Mouse (Mus musculus): ENCODE results near the gene Olfr1443. TPM values are rescaled to one million over a fixed set of nuclear protein-coding genes. Genes with fewer than 3 reads are reported as not detected.
"Not testable (repeated sequence)": the region's sequence is repeated elsewhere in the genome, so short reads cannot be mapped to it uniquely, and the experiment has no call there.

Olfr1443 gene
- polyA plus RNA-seq (2012; rRNA removed): not detected in 2 replicates

DNA sequence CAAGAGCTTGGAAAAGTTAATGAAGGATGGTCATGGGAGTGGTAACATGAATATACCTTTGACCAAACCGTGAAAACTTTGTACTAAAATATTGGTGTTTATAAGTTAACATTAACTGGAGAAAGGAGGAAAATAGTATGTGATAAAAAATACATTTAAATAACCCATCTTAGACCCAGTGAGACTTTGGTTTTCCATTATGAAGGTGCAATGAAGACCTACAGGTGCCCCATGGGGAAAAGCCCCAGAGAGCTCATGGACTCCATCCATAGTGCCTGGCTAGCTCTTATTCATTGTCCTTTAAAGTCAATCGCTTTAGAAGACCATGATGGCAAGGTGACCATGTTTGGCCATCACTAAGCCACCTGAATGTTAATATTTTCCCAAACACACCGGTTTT, at the start of gene Olfr1443:
Gene Olfr1443, plus strand, starts transcription at position 301 of the 400 bp plus-strand sequence.
- Histone ChIP-seq H3K4me1 (ENCODE audit: control insufficient read depth, insufficient read depth, low read length) (no peaks in the 10 kb centered on the region), H3K36me3 (ENCODE audit: control insufficient read depth, insufficient read depth, low read length) (no peaks in the 10 kb centered on the region), H3K27me3 (ENCODE audit: control insufficient read depth, insufficient read depth, low read length) (no peaks in the 10 kb centered on the region), H3K27ac (ENCODE audit: control insufficient read depth, insufficient read depth, low read depth, low read length) (no peak within 1 kb of the TSS), H3K4me3 (ENCODE audit: control insufficient read depth, low read depth, low read length) (no peak within 1 kb of the TSS)
- TF ChIP-seq CTCF (IDR thresholded peaks at IDR 0.05; ENCODE audit: control insufficient read depth, insufficient read depth, insufficient replicate concordance, low read depth, low read length) (no peak), POLR2A (IDR thresholded peaks at IDR 0.05; ENCODE audit: control insufficient read depth, low read depth, low read length) (no peak)

DNA sequence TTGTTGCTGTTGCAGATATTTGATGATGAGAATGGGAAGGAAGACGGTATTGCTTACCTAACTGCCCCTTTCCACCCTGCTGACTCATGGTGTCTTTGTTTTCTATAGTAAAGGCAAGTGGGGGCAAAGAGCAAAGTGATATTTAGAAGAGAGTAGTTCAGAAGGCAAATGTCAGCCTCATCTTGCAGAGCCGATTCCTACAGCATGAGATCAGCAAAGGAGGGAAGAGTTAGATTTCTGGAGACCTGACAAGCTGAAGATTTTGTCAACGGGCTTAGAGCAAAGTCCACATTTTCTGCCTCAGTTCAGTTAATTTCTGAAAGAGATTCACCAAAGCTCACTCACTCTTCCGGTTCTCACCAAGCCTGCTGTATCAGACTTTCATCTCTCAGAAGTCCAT, 44.7 kb upstream of the Olfr1443 start, which contains the start of gene Glyat:
Gene Glyat, plus strand, starts transcription at position 133 of the 400 bp plus-strand sequence.
- no peak within 1 kb of the TSS for H3K4me3 ChIP-seq (ENCODE audit: control insufficient read depth, low read depth, low read length)
- no peak for TF ChIP-seq POLR2A (IDR thresholded peaks at IDR 0.05; ENCODE audit: control insufficient read depth, low read depth, low read length)
- TF ChIP-seq CTCF (IDR thresholded peaks at IDR 0.05; ENCODE audit: control insufficient read depth, insufficient read depth, insufficient replicate concordance, low read depth, low read length): no peak
- H3K36me3 ChIP-seq (ENCODE audit: control insufficient read depth, insufficient read depth, low read length): no peaks in the 10 kb centered on the region
- H3K4me1 ChIP-seq (ENCODE audit: control insufficient read depth, insufficient read depth, low read length): no peaks in the 10 kb centered on the region
- no peaks in the 10 kb centered on the region for H3K27me3 ChIP-seq (ENCODE audit: control insufficient read depth, insufficient read depth, low read length)
- no peak within 1 kb of the TSS for H3K27ac ChIP-seq (ENCODE audit: control insufficient read depth, insufficient read depth, low read depth, low read length)

DNA sequence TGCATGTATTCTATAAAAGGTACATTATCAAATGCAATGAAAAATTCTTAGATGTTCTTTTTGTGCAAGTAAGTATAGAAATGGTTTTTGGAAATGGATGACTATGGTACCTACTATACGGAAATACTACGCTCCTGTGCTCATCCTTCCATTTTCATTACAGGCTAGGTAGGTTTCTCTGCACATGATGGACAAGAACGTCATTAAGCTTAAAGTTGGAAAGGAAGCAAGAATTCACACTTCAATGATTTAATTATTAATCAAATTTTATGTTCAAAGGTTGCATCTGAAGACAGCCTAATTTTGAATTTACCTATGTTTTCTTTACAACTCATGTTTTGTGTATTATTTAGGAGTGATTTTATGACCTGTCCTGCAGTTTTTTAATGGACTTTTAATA, 43.7 kb upstream of the Olfr1443 start:
- no peak for TF ChIP-seq CTCF (IDR thresholded peaks at IDR 0.05; ENCODE audit: control insufficient read depth, insufficient read depth, insufficient replicate concordance, low read depth, low read length)
- no peak for TF ChIP-seq POLR2A (IDR thresholded peaks at IDR 0.05; ENCODE audit: control insufficient read depth, low read depth, low read length)
- H3K4me1 ChIP-seq (ENCODE audit: control insufficient read depth, insufficient read depth, low read length): no peaks in the 10 kb centered on the region
- no peak overlapping the region for H3K27ac ChIP-seq (ENCODE audit: control insufficient read depth, insufficient read depth, low read depth, low read length)
- no peaks in the 10 kb centered on the region for H3K36me3 ChIP-seq (ENCODE audit: control insufficient read depth, insufficient read depth, low read length)
- H3K27me3 ChIP-seq (ENCODE audit: control insufficient read depth, insufficient read depth, low read length): no peaks in the 10 kb centered on the region
- H3K4me3 ChIP-seq (ENCODE audit: control insufficient read depth, low read depth, low read length): no peak overlapping the region

DNA sequence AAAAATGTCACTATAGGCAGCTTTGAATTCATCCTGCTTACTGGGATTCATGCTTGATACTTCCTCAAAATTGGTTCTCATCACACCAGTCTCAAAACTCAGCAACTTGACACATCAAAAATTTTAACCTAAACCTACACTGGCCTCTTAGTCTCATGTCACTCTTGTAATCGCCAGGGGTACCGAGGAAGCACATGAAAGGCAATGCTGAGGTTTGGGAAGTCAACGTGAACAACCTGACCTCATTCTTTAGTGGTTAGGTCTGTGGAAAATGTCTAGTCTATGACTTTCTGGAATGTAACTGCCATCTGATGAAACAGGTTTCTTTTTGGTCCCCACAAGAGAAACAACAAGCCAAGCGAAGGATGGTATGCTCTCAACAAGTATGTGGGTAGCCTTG, 42.9 kb upstream of the Olfr1443 start:
- Histone ChIP-seq H3K36me3 (ENCODE audit: control insufficient read depth, insufficient read depth, low read length) (no peaks in the 10 kb centered on the region), H3K27me3 (ENCODE audit: control insufficient read depth, insufficient read depth, low read length) (no peaks in the 10 kb centered on the region), H3K4me1 (ENCODE audit: control insufficient read depth, insufficient read depth, low read length) (no peaks in the 10 kb centered on the region), H3K4me3 (ENCODE audit: control insufficient read depth, low read depth, low read length) (no peak overlapping the region), H3K27ac (ENCODE audit: control insufficient read depth, insufficient read depth, low read depth, low read length) (no peak overlapping the region)
- TF ChIP-seq POLR2A (IDR thresholded peaks at IDR 0.05; ENCODE audit: control insufficient read depth, low read depth, low read length): no peak

DNA sequence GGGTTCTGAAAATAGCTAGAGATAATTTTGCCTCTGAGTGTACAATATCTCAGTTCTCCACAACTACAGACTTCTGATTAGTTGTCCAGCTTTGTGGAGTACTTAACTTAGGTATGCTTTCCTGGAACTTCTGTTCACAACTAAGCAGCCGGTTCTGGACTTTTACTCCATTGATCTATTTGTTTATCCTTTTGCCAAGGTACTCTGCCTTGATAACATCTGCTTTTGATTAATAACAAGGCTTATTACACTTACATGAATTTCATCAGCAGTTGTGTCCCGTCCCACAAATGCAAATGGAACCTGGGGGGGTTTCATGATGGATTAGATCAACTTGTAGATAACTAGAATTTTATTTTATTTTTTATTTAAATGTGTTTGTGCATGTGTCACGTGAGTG, 41.0 kb upstream of the Olfr1443 start:
- no peak overlapping the region for H3K4me3 ChIP-seq (ENCODE audit: control insufficient read depth, low read depth, low read length)
- no peaks in the 10 kb centered on the region for H3K36me3 ChIP-seq (ENCODE audit: control insufficient read depth, insufficient read depth, low read length)
- no peaks in the 10 kb centered on the region for H3K4me1 ChIP-seq (ENCODE audit: control insufficient read depth, insufficient read depth, low read length)
- TF ChIP-seq CTCF (IDR thresholded peaks at IDR 0.05; ENCODE audit: control insufficient read depth, insufficient read depth, insufficient replicate concordance, low read depth, low read length) (no peak), POLR2A (IDR thresholded peaks at IDR 0.05; ENCODE audit: control insufficient read depth, low read depth, low read length) (no peak)
- no peaks in the 10 kb centered on the region for H3K27me3 ChIP-seq (ENCODE audit: control insufficient read depth, insufficient read depth, low read length)
- no peak overlapping the region for H3K27ac ChIP-seq (ENCODE audit: control insufficient read depth, insufficient read depth, low read depth, low read length)

DNA sequence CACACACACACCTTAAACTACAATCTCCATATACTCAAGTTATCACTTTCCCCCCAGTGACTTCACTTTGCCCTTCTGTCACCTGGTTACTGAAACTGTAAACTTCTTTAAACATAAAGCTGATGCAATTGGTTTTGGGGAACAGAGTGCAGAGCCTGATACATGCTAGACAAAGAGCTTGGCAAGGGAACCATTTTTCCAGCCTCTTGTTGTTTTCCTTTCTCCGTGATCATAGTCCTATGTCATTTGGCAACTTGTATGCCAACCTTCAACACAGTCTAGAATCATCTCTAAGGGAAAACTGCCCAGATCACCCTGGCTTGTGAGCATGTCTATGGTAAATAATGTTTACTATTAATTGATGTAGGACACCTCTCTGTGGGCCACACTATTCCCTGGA, 39.9 kb upstream of the Olfr1443 start:
- TF ChIP-seq POLR2A (IDR thresholded peaks at IDR 0.05; ENCODE audit: control insufficient read depth, low read depth, low read length) (no peak), CTCF (IDR thresholded peaks at IDR 0.05; ENCODE audit: control insufficient read depth, insufficient read depth, insufficient replicate concordance, low read depth, low read length) (no peak)
- Histone ChIP-seq H3K4me1 (ENCODE audit: control insufficient read depth, insufficient read depth, low read length) (no peaks in the 10 kb centered on the region), H3K27ac (ENCODE audit: control insufficient read depth, insufficient read depth, low read depth, low read length) (no peak overlapping the region), H3K4me3 (ENCODE audit: control insufficient read depth, low read depth, low read length) (no peak overlapping the region), H3K27me3 (ENCODE audit: control insufficient read depth, insufficient read depth, low read length) (no peaks in the 10 kb centered on the region), H3K36me3 (ENCODE audit: control insufficient read depth, insufficient read depth, low read length) (no peaks in the 10 kb centered on the region)

DNA sequence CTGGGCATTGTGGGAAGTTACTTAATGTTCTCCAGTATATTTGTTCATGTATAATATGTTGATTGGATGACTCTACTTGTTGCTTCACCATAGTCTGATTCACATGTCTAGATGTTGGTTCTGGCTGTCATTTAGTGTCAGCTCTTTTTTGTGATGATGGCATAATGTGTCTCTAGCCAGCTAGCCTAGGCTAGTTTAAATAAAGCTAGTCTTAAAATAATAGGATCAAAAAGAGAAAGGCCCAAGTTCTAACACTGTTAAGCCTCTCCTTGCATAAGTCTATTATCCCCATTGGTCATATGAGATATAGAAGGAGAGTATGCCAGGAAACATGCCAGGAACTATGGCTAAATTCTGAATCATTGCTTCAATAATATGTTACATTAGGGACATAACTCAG, 28.4 kb upstream of the Olfr1443 start:
- Histone ChIP-seq H3K4me3 (ENCODE audit: control insufficient read depth, low read depth, low read length) (no peak overlapping the region), H3K36me3 (ENCODE audit: control insufficient read depth, insufficient read depth, low read length) (no peaks in the 10 kb centered on the region), H3K27me3 (ENCODE audit: control insufficient read depth, insufficient read depth, low read length) (no peaks in the 10 kb centered on the region), H3K27ac (ENCODE audit: control insufficient read depth, insufficient read depth, low read depth, low read length) (no peak overlapping the region), H3K4me1 (ENCODE audit: control insufficient read depth, insufficient read depth, low read length) (no peaks in the 10 kb centered on the region)
- no peak for TF ChIP-seq CTCF (IDR thresholded peaks at IDR 0.05; ENCODE audit: control insufficient read depth, insufficient read depth, insufficient replicate concordance, low read depth, low read length)

DNA sequence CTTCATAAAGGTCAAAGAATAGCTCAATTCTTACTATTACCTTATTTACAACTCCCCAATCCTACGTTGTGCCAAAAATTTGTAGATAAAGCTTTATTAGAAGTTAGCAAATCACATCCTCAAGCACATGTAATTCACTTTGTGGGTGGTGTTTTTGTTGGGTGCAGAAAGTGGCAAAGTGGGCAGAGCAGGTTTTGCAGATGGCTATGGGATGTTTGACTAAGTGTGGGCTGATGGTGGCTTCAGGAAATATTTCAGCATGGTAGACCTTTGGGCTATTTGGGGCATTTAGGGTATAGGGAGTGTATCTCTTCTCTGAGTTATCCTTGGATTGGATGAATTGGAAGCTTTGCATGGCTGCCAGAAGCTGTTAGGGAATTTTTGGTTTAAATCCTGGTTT, 11.8 kb upstream of the Olfr1443 start:
- no peaks in the 10 kb centered on the region for H3K4me1 ChIP-seq (ENCODE audit: control insufficient read depth, insufficient read depth, low read length)
- TF ChIP-seq CTCF (IDR thresholded peaks at IDR 0.05; ENCODE audit: control insufficient read depth, insufficient read depth, insufficient replicate concordance, low read depth, low read length) (no peak), POLR2A (IDR thresholded peaks at IDR 0.05; ENCODE audit: control insufficient read depth, low read depth, low read length) (no peak)
- no peak overlapping the region for H3K4me3 ChIP-seq (ENCODE audit: control insufficient read depth, low read depth, low read length)
- no peaks in the 10 kb centered on the region for H3K27me3 ChIP-seq (ENCODE audit: control insufficient read depth, insufficient read depth, low read length)
- H3K36me3 ChIP-seq (ENCODE audit: control insufficient read depth, insufficient read depth, low read length): no peaks in the 10 kb centered on the region
- no peak overlapping the region for H3K27ac ChIP-seq (ENCODE audit: control insufficient read depth, insufficient read depth, low read depth, low read length)

DNA sequence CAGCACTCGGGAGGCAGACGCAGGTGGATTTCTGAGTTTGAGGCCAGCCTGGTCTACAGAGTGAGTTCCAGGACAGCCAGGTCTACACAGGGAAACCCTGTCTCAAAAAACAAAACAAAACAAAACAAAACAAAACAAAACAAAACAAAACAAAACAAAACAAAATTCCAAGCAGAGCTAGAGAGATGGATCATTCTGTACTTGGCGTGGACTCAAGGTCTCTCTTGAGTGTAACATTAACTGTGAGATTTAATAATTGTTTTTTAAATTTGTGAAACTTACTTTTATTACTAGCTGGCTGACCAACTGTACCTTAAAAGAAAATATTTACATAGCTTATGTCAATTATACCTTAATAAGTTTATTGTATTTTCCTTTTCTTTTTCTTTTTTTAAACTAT, 9.3 kb upstream of the Olfr1443 start:
- H3K27ac ChIP-seq (ENCODE audit: control insufficient read depth, insufficient read depth, low read depth, low read length); H3K4me1 ChIP-seq (ENCODE audit: control insufficient read depth, insufficient read depth, low read length); H3K36me3 ChIP-seq (ENCODE audit: control insufficient read depth, insufficient read depth, low read length); H3K4me3 ChIP-seq (ENCODE audit: control insufficient read depth, low read depth, low read length); H3K27me3 ChIP-seq (ENCODE audit: control insufficient read depth, insufficient read depth, low read length): not testable (repeated sequence)
